Mouse (Mus musculus) gastrocnemius, adult 2 months (tissue): ENCODE measurements around the gene Nup133. TPM values are rescaled to one million over a fixed set of nuclear protein-coding genes. Genes with fewer than 3 reads are reported as not detected.

Experiments used
- DNase-seq: peaks from one replicate; pipeline ENCODE4 v3.0.0; 2022
- H3K27ac ChIP-seq: fragments of 200-600 bp; 2 replicates; pipeline ENCODE4 v1.8.1; 2022; ENCODE audit warnings: mild to moderate bottlenecking
- H3K4me3 ChIP-seq: fragments of 200-600 bp; 2 replicates; pipeline ENCODE4 v1.8.1; 2022; ENCODE audit warnings: mild to moderate bottlenecking, moderate library complexity
- CTCF ChIP-seq: fragments of 200-600 bp; IDR thresholded peaks from 2 replicates; pipeline ENCODE4 v1.8.1; 2022; ENCODE audit warnings: antibody characterized with exemption, mild to moderate bottlenecking, moderate library complexity
- intact Hi-C: fragments of 180-260 bp; cut with DNase I; formaldehyde crosslinking; loops from one replicate; pipeline ENCODE4 v1.15.1; 2025
- total RNA-seq, 2 experiments: library from RNA; stranded (reverse); gene quantifications; 2 replicates each; pipeline ENCODE4 v1.2.3; 2021

Nup133 gene
- total RNA-seq, 2 experiments from 2014 or later = 11.6 to 17.8 TPM

- DNase-seq = peak; percentile 75
- no peak for TF ChIP-seq CTCF
- peak overlapping the region; percentile 48 for H3K27ac ChIP-seq
- intact Hi-C loops = no loop called here
- no peak overlapping the region for H3K4me3 ChIP-seq
Observed at GRCm38 (mm10) chr8:123925671-123926070, 23.4 kb downstream of the Nup133 start.

- peak overlapping the region; percentile 48 for H3K27ac ChIP-seq
- TF ChIP-seq CTCF = peak; percentile 96; the same call in 1 of the 2 replicates
- DNase-seq = peak; percentile 86
- H3K4me3 ChIP-seq = no peak overlapping the region
- intact Hi-C loops = loop anchor here (1.0 to 5.0 kb wide), 2 partner anchors 26 to 87 kb away; no protein-coding TSS in a partner anchor
Observed at GRCm38 (mm10) chr8:123924719-123925118, 24.3 kb downstream of the Nup133 start.

GRCm38 (mm10) chr8:123914635-123915034 is 34.4 kb downstream of the Nup133 start:
- TF ChIP-seq CTCF = no peak
- Histone ChIP-seq H3K4me3 (no peak overlapping the region), H3K27ac (no peak overlapping the region)
- DNase-seq = no peak
- intact Hi-C loops = no loop called here

GRCm38 (mm10) chr8:123912265-123912664 is 36.8 kb downstream of the Nup133 start:
- no peak for DNase-seq
- Histone ChIP-seq H3K27ac (peak overlapping the region; percentile 72), H3K4me3 (no peak overlapping the region)
- intact Hi-C loops = no loop called here
- TF ChIP-seq CTCF = no peak

- peak; percentile 37 for DNase-seq
- H3K27ac ChIP-seq = 0 out of 2 replicates have a peak overlapping the region, but pooled peaks have one; percentile 5
- intact Hi-C loops = no loop called here
- no peak for TF ChIP-seq CTCF
- no peak overlapping the region for H3K4me3 ChIP-seq
Observed at GRCm38 (mm10) chr8:123907604-123908003, 41.5 kb downstream of the Nup133 start.

GRCm38 (mm10) chr8:123902653-123903052 is 46.4 kb downstream of the Nup133 start:
- intact Hi-C loops = no loop called here
- no peak for TF ChIP-seq CTCF
- Histone ChIP-seq H3K4me3 (no peak overlapping the region), H3K27ac (peak overlapping the region; percentile 57)
- no peak for DNase-seq

GRCm38 (mm10) chr8:123899366-123899765 is 49.7 kb downstream of the Nup133 start:
- intact Hi-C loops = no loop called here
- TF ChIP-seq CTCF = no peak
- H3K27ac ChIP-seq = peak overlapping the region; percentile 68
- peak; percentile 44 for DNase-seq
- peak overlapping the region; percentile 0; the same call in 1 of the 2 replicates for H3K4me3 ChIP-seq

- Histone ChIP-seq H3K27ac (peak overlapping the region; percentile 68), H3K4me3 (peak overlapping the region; percentile 19)
- no peak for DNase-seq
- no peak for TF ChIP-seq CTCF
- intact Hi-C loops = loop anchor here (1.0 kb wide), 1 partner anchor 26 kb away; no protein-coding TSS in a partner anchor
Observed at GRCm38 (mm10) chr8:123898576-123898975, 50.5 kb downstream of the Nup133 start.

- intact Hi-C loops = no loop called here
- peak overlapping the region; percentile 83 for H3K4me3 ChIP-seq
- no peak for TF ChIP-seq CTCF
- H3K27ac ChIP-seq = peak overlapping the region; percentile 98
- peak; percentile 51 for DNase-seq
Observed at GRCm38 (mm10) chr8:123896774-123897173, 52.3 kb downstream of the Nup133 start.

- peak overlapping the region; percentile 83 for H3K4me3 ChIP-seq
- TF ChIP-seq CTCF = no peak
- intact Hi-C loops = no loop called here
Observed at GRCm38 (mm10) chr8:123896366-123896761, 52.7 kb downstream of the Nup133 start.

GRCm38 (mm10) chr8:123895680-123896365 is 53.2 kb downstream of the Nup133 start:
- Histone ChIP-seq H3K4me3 (peak overlapping the region; percentile 83), H3K27ac (peak overlapping the region; percentile 98)
- no peak for TF ChIP-seq CTCF
- peak; percentile 86 for DNase-seq
- intact Hi-C loops = loop anchor here (1.0 kb wide), 1 partner anchor 24 kb away; no protein-coding TSS in a partner anchor

More at GRCm38 (mm10) chr8:123896366-123896761, 52.7 kb downstream of the Nup133 start:
- no peak for DNase-seq
- peak overlapping the region; percentile 98 for H3K27ac ChIP-seq

- peak; percentile 85 for DNase-seq
- Histone ChIP-seq H3K4me3 (peak overlapping the region; percentile 83), H3K27ac (peak overlapping the region; percentile 98)
- no peak for TF ChIP-seq CTCF
- intact Hi-C loops = loop anchor here (1.0 kb wide), 1 partner anchor 23 kb away; no protein-coding TSS in a partner anchor
Observed at GRCm38 (mm10) chr8:123895230-123895629, 53.8 kb downstream of the Nup133 start.

- peak; percentile 96 for DNase-seq
- no peak for TF ChIP-seq CTCF
- H3K27ac ChIP-seq = peak within 1 kb of the TSS; percentile 98
- intact Hi-C loops = loop anchor here (1.0 kb wide), 1 partner anchor 22 kb away; no protein-coding TSS in a partner anchor
- H3K4me3 ChIP-seq = peak within 1 kb of the TSS; percentile 83
Observed at GRCm38 (mm10) chr8:123894502-123895097, 54.5 kb downstream of the Nup133 start, which contains the start of gene Acta1. Gene Acta1, minus strand, starts transcription at chr8:123894751.
